Mouse (Mus musculus): ENCODE data around the gene Sco1.

Sco1 gene

DNA sequence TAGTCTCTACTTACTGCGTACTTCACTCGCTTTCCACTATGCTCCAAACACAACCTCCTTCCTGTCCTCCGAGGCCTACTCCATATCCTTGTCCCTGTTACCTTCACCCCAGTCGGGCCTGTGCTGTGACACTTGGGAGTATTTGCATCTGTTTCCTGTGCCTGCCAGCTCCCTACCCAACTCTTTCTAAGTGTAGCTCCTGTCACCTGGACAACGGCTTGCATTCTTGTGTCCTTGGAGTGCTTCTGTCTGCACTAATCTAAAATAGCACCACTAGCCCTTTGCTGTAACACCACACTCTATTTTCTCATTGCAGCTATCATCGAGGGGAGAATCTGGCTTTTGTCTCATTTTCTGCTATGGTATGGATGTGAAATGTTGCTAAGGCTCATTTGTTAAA lies 12.0 kb upstream of the Sco1 start:
- in situ Hi-C loops (cut with MboI; ENCODE audit: low sequenced_read_pairs), result no loop called here

DNA sequence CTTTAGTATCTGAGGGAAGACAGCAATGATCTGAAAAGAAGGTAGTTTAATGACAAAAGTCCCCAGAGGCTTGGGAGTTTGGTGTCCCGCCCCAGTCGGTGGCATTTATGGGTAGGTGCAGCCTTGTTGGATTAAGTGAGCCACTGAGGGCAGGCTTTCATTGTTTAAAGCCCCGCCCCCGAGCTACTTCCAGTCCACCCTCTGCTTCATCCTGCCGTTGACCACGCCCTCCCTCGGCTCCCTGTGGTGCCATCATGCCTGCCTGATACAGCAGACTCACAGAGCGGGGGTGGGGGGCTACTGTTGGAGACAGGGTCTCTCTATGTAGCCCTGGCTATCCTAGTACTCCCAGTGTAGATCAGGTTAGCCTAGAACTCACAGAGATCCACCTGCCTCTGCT lies 9.5 kb upstream of the Sco1 start:
- in situ Hi-C loops (cut with MboI; ENCODE audit: low sequenced_read_pairs), result no loop called here

DNA sequence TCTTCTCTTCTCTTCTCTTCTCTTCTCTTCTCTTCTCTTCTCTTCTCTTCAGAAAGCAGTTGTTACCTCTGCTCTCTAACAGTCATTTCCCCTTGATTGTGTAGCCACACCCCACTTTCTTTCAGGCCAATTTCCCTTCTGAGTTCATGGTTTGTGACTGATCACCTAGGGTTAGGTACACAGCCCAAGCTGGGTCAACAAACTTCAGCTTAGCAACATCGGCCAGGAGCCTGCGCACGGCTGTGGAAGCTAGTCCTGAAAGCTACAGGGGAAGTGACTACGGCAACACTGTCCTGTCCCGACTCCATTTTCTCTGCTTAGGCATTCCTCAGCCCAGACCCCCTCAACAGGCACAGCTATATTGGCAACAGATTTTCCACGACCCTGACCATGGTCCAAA lies 7.5 kb upstream of the Sco1 start:
- in situ Hi-C loops (cut with MboI; ENCODE audit: low sequenced_read_pairs), result no loop called here

DNA sequence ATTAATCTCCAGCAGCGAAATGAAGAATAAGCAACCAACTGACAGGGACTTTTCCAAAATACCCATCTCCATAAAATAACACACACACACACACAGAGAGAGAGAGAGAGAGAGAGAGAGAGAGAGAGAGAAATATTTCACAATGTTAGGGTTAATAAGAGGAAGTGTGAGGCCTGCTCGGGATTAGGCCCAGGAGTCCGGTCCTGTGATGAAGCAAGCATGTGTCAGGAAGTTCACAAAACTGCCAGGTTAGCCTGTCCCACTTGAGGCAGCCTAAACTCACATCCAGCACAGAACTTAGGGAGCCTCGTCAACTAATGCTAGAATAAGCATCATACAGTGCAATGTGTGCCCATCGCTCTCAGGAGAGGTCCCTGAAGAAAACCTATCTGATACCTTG lies 5.3 kb upstream of the Sco1 start:
- in situ Hi-C loops (cut with MboI; ENCODE audit: low sequenced_read_pairs), result no loop called here

DNA sequence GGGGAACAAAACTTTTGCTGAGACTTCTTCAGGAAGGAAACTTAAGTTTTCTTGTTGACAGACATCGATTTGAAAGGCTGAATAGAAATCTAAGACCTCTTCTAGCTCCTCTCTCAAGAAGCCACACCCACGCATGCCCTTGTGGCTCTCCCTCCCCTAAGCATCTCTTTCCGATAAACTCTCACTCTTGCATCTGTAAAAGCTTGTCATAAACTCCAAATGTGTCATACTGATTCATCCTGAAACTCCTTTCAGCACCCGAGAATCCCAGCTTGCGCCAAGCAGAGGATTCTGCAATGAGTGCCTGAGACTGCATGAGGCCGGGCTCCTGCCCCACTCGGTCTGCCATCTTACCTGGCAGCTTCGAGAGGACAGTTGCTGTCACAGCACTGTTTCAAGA lies 4.0 kb upstream of the Sco1 start:
- in situ Hi-C loops (cut with MboI; ENCODE audit: low sequenced_read_pairs), result no loop called here

DNA sequence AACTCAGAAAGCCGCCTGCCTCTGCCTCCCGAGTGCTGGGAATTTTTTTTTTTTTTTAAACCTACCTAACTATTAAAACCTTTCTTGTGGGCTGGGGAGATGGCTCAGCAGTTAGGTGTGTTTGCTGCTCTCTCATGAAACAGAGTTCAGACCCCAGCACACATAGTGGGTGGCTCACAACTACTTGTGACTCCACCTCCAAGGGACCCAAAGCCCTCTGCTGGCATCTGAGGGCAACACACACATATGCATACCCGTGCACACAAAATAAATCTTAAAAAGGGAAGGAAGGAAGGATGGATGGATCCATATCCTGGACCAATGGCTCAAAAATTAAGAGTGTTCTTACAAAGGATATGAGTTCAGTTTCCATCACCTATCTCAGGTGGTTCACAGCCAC lies 3.2 kb upstream of the Sco1 start:
- in situ Hi-C loops (cut with MboI; ENCODE audit: low sequenced_read_pairs), result no loop called here

DNA sequence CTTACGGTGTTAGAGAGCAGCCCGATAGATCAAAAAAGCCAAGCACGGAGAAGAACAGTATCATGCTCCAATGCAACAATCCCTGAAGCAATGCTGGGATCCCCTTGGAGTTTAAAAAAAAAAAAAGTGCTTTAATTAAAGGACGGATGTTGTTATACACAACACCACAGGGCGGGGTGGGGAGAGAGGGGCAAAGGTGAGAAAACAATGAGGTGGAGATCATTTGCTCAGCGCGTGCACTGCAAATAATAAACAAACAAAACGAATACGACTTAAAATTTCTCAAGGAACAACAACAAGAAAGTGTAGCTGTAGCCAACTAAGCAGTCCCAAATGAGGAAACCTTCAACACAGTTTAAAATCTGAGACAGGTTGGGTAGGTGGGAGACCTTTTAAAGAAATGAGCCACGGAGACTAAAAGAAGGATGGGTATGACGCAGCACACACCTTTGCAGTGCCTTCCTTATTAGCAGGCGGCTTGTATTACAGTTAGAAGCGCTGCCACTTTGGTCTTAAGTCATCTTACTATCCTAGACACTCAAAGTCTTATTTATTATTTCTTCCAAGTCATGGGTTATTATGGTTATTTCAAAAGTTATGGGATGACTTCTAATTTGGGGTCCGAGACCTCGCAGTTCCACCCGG lies 672 bp upstream of the Sco1 start:
- in situ Hi-C loops (cut with MboI; ENCODE audit: low sequenced_read_pairs), result no loop called here

DNA sequence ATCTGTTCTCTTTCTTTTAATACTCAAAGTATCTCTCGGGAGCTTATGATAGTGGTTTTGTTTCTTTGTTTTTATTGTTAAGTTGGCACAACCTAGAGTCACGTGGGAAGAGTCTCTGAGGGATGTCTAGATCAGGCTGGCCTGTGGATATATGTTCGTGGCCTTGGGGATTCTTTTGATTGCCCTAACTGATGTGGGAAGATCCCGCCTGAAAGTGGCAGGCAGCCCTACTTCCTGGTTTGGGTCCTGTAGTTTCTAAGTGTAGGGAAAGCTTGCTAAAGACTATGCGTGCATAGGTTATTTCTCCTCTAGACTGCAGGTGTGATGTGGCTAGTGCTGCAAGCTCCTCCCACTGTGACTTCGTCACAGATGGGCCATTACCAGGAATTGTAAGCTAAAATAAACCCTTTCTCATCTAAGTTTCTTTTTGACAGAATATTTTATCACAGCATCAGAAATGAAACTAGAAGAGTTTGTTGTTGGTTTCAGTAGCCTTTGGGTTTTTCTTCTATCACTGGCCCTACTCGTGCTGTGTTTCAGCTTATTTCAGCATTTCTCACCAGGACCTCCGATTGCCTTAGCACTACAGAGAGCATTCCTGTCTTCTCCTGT lies 2.4 kb downstream of the Sco1 start:
- in situ Hi-C loops (cut with MboI; ENCODE audit: low sequenced_read_pairs), result no loop called here

DNA sequence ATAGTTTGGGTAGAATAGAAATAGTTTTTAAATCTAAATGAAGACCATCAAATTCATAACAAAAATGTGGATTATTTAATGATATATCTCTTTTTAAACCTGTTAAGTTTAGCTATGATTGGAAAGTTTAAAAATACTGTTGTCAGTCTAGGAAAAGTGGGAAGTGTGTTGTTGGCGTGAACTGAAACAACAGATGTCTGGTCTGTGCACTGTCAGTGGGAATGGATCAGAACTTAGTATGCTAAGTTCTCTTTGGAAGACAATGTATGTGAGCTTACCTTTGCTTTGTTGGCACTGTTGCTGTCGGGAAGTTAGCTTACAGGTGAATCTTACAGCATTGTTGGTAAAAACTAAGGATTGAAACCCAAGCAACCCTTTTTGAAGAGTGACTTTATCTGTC lies 8.8 kb downstream of the Sco1 start:
- in situ Hi-C loops (cut with MboI; ENCODE audit: low sequenced_read_pairs), result no loop called here

DNA sequence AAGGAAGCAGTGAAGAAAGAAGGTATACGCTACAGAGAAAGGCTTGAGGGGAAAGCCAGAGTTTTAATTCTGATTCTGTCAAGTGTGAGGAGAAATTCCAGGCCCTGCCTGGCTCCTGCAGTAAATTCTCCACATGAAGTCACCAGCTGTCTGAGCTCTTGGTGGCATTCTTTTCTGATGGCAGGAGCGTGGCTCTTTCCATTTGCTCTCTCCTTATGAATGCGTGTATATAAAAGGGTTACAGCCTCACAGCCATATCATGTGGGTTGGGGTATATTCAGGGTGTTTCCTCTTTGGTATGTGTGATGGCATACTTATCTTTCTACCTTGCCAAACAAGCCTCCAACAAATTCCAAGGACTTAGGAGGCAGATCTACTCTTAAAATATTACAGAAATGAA lies 10.3 kb downstream of the Sco1 start:
- in situ Hi-C loops (cut with MboI; ENCODE audit: low sequenced_read_pairs), result no loop called here

DNA sequence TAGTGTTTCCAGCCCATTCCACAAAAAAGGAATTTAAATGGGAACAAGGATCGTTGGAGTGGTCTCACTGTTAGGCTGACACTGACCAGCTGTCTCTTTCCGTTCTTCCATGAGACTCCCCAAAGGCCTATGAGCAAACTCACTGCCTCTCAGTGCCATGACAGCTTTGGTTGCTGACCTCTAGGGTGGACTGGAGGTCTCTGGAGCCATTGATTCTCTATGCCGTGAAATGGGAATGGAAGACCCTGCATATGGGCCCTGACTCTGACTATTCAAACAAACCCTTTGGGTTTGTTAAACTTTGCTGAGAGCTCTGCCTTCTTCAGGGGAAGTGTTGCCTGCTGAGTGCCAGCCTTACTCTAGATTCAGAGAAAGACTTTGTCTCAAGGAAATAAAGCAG lies 15.3 kb downstream of the Sco1 start:
- in situ Hi-C loops (cut with MboI; ENCODE audit: low sequenced_read_pairs), result no loop called here

DNA sequence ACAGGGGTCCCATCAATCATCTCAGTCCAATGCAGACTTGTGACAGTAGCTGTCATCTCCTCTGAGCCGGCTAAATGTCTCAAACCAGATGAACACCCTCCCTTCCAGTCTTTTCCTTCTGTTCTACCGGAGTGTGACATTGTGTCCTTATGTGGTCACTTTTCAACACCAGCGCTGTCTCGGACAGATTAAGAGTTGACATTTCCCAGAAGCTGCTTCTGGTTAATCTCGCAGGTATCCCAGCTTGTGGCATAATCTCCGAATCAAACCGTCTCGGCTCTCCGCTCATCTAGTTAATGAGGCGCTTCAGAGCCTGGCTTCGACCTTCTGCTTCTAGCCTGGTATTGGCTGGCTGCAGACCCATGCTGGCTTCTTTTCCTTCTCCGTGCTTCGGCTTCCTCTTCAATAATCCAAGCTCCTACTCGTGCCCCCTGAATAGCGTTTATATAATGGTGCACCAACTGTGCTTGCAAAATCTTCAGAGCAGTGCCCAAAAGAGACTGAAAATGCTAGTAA lies 20.2 kb downstream of the Sco1 start:
- in situ Hi-C loops (cut with MboI; ENCODE audit: low sequenced_read_pairs), result no loop called here

DNA sequence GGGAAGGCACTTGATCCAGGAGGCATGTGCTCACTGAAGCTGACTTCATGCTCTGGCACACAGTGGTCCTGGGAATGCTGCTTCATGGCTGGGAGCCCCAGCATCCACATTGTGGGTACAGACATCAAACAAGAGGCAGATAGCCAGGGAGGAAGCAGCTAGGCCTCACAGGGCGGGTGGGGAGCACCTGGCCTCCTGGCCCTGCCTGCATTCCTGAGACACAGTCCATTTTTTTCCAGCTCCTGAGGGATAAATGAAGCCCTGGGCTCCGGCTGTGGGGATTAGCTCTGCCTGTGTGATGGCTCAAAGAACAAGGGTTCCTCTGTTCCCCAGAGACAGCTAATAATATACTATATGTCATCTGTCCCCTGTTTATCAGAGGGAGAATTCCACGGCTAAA lies 22.6 kb downstream of the Sco1 start:
- in situ Hi-C loops (cut with MboI; ENCODE audit: low sequenced_read_pairs), result loop anchor here (5.0 kb wide), 1 partner anchor 48 kb away; the partner anchor contains the start of gene Tmem220

DNA sequence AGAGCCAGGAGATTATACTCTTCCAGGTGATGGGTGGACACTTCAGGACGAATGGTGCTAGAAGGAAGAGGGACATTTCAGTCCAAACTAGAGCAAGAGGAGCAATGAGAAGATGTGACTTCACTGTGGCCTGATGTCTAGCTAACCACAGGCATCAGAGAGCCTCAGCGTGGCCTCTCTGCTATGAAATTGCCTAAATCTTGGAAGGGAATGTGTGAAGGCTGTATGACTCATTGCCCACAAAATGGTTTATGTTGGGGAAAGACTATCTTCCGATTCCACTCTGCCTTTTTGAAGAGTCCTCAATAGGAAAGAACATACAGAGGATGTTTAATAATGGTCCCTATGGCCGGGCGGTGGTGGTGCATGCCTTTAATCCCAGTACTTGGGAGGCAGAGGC lies 24.3 kb downstream of the Sco1 start:
- in situ Hi-C loops (cut with MboI; ENCODE audit: low sequenced_read_pairs), result loop anchor here (5.0 kb wide), 1 partner anchor 49 kb away; the partner anchor contains the start of gene Tmem220

DNA sequence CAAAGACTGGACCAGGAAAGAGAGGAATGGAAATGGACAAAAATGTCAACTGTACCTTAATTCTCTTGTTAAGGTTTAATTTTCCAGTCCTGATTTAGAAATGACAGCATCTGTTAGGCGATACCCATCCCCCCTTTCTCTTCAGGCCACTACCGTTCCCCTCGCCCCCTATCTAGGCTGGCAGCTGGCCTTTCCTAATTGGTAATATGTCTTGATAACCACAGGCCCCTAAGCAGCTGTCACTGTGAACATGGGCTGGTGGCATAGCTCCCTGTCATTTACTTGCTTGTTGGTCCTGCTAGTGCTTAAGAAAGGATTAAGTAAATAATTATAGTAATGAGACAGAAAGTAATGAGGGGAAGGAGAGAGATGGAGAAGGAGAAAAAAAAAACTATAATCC lies 25.0 kb downstream of the Sco1 start:
- in situ Hi-C loops (cut with MboI; ENCODE audit: low sequenced_read_pairs), result loop anchor here (5.0 kb wide), 1 partner anchor 50 kb away; the partner anchor contains the start of gene Tmem220

DNA sequence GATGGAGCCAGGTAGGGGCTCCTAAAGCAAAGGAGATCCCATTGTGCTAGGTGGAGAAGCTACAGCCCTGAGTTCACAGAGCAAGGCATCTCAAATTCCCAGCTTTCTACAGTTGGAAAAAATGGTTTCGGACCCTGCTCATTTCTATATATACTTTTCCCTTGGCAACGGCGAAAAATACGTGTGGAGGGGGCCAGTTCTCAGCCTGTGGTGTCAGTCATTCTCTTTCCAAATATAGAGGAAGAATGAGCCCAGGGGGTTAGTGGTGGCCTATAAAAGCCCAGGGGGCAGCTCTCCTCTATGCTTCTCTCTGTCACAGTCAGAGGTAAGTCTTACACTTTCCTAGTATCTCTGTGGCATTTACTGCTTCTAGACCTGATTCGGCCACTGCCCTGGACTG lies 25.5 kb downstream of the Sco1 start, which contains the start of gene Myh3:
TSS of gene Myh3 (plus strand) at position 301 of the 400 bp plus-strand sequence.
- in situ Hi-C loops (cut with MboI; ENCODE audit: low sequenced_read_pairs), result loop anchor here (5.0 kb wide), 1 partner anchor 51 kb away; the partner anchor contains the start of gene Tmem220

DNA sequence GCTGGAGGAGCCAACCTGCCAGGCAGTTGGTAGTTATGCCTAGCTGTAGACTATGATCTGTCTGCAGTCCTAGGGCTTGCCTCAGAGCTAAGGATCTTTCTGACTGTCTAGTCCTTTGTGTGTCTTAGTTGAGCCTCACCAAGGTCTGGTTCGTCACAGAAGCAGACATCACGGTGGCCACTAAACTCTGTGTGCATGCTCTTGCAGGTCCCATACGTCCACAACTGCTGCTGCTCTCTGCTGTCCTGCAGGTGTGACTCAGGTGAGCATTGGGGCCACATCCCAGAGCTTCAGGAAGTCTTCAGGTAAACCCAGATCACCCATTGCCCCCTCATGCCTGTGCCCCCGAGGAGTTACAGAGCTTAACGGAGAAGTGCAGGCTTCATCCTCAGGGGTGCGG lies 26.4 kb downstream of the Sco1 start:
- in situ Hi-C loops (cut with MboI; ENCODE audit: low sequenced_read_pairs), result loop anchor here (5.0 kb wide), 1 partner anchor 52 kb away; the partner anchor contains the start of gene Tmem220

DNA sequence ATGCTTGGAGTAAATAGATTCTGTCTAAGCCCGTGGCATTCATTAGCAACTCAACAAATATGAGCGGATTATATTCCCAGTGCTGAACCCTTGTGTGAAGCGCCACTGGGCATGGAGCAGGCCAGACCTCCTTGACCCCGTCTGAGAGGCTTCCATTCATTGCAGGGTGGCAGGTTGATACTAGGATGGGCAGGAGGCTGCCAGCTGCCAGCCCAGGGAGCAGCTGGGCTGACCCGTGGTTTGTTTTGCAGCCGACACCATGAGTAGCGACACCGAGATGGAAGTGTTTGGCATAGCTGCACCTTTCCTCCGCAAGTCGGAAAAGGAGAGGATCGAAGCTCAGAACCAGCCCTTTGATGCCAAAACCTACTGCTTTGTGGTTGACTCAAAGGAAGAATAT lies 27.3 kb downstream of the Sco1 start:
- in situ Hi-C loops (cut with MboI; ENCODE audit: low sequenced_read_pairs), result loop anchor here (5.0 to 10.0 kb wide), 2 partner anchors 52 to 175 kb away; partner anchors contain the start of gene Tmem220

DNA sequence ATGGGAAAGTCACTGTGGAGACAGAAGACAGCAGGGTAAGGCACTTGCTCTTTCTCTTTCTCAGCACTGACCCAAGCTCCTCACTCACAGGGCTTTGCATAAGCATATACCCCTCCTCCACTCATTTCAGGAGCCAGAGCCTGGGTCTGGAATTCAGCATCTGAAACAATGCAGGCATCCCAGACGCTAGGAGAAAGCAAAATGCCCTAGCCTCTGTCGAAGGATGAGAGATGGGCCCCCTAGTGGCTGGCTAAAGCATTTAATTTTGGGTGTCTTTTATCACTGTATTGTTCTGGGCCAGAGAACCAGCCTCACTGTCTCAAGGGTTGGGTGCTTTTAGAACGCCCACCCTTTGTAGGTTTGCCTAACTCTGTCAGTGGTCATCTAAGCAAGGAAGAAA lies 27.7 kb downstream of the Sco1 start:
- in situ Hi-C loops (cut with MboI; ENCODE audit: low sequenced_read_pairs), result loop anchor here (10.0 kb wide), 1 partner anchor 175 kb away; no protein-coding TSS in a partner anchor

DNA sequence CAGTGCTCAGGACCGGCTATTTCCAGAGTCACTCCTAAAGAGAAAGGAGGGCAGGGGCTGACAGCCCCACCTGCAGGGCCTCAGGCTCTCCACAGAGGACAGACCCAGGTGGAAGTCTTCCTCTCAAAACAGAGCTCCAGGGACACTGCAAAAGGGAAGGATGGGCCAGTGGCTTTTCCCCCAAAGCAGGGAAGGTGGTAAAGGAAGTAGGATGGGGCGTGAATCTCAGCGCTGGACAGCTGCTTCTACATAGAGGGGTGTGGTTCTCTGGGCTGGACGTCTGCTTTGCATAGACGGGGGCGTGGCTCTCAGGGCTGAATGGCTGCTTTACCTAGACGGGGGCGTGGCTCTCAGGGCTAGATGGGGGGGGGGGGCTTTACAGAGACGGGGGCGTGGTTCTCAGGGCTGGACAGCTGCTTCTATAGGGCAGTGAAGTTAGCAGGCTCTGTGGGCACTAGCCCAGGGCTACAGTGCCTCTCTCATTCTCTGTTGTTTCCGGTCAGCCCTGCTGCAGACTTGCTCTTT lies 28.7 kb downstream of the Sco1 start:
- in situ Hi-C loops (cut with MboI; ENCODE audit: low sequenced_read_pairs), result loop anchor here (10.0 kb wide), 1 partner anchor 176 kb away; no protein-coding TSS in a partner anchor

DNA sequence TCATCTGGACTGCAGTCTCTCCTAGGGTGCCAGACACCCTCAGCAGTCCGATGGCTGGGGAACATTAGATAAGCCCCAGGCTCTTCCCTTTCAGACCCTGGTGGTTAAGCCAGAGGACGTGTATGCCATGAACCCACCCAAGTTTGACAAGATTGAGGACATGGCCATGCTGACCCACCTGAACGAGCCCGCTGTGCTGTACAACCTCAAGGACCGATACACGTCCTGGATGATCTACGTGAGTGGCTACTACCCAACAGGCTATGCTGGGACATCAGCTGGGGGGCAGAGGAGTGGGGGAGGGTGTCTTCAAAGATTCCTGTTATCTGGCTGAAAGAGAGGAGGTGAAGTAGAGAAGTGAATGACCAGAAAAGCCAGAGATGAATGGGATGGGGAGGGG lies 29.7 kb downstream of the Sco1 start:
- in situ Hi-C loops (cut with MboI; ENCODE audit: low sequenced_read_pairs), result loop anchor here (10.0 kb wide), 1 partner anchor 177 kb away; no protein-coding TSS in a partner anchor

DNA sequence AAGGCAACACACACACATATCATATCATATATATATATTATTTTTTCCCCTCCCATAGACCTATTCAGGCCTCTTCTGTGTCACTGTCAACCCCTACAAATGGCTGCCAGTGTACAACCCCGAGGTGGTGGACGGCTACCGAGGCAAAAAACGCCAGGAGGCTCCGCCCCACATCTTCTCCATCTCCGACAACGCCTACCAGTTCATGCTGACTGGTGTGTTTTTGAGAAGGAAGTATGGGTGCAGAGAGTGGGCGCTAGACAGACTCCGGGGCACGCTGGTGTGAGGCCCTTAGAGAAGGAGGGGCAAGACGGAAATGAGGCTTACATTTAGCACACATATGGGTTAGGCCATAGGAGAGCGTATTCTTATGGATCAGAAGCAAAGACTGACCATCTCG lies 30.3 kb downstream of the Sco1 start:
- in situ Hi-C loops (cut with MboI; ENCODE audit: low sequenced_read_pairs), result loop anchor here (10.0 kb wide), 1 partner anchor 178 kb away; no protein-coding TSS in a partner anchor
